Mouse (Mus musculus) gastrocnemius, postnatal 25 days (tissue): ENCODE measurements at regions not wholly inside any gene's neighbourhood (a gene's known extent, or its start where the extent isn't known, plus 50 kb on each side); places are given as distances from the start of the nearest gene placed in this dataset.

Experiments used
- DNase-seq: peaks from one replicate; pipeline ENCODE4 v3.0.0; 2022

GRCm38 (mm10) chrX:96019556-96019955 lies 62.8 kb upstream of the Las1l start:
- DNase-seq, result peak; percentile 43

- no peak for DNase-seq
Measured at GRCm38 (mm10) chrX:96020407-96020806, 63.6 kb upstream of the Las1l start.

- DNase-seq, result no peak
Measured at GRCm38 (mm10) chrX:96025374-96025773, 68.6 kb upstream of the Las1l start.

- peak; percentile 7 for DNase-seq
Measured at GRCm38 (mm10) chrX:96025876-96026275, 69.1 kb upstream of the Las1l start.

- DNase-seq, result no peak
Measured at GRCm38 (mm10) chrX:96031591-96031990, 64.3 kb upstream of the Msn start.

- no peak for DNase-seq
Measured at GRCm38 (mm10) chrX:96035307-96035706, 60.5 kb upstream of the Msn start.

- no peak for DNase-seq
Measured at GRCm38 (mm10) chrX:96042193-96042592, 53.6 kb upstream of the Msn start.
